Mouse (Mus musculus) spleen, adult 2 months (tissue): Measurements from ENCODE around the gene Nod1.

Experiments used
- CTCF ChIP-seq: fragments of 200-500 bp; IDR thresholded peaks from 2 replicates; pipeline ENCODE4 v1.5.1; 2011; ENCODE audit warnings: mild to moderate bottlenecking, inconsistent platforms; ENCODE audit not compliant: insufficient read depth, insufficient read length, insufficient replicate concordance; ENCODE audit errors: extremely low read depth
- POLR2A ChIP-seq: fragments of 200-500 bp; IDR thresholded peaks from 2 replicates; pipeline ENCODE4 v1.6.1; 2011; ENCODE audit warnings: low read depth, low read length, inconsistent platforms

DNA sequence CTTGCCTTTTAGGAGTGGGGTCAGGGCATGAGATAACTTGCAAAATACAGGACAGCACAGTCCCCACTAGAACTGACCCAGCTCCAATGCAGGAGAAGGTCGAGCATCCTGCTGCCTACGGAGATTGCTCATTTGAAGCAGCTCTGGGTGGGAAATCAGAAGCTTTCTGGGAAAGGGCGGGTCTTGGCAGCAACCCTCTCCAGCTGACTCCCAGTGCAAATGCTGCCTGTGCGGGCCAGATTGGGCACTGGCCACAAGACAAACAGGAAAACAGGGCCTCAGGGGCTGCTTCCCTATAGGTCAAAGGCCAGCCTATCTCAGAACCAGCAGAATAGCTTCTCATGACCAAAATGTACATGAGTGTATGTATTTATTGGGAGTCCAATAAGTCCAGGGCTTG, 32.8 kb downstream of the Nod1 start:
- TF ChIP-seq CTCF (no peak), POLR2A (no peak)
